Mouse (Mus musculus): ENCODE measurements around the gene Gpr37l1.
"Not testable (repeated sequence)": the region's sequence is repeated elsewhere in the genome, so short reads cannot be mapped to it uniquely, and the experiment has no call there.

Gpr37l1 gene

DNA sequence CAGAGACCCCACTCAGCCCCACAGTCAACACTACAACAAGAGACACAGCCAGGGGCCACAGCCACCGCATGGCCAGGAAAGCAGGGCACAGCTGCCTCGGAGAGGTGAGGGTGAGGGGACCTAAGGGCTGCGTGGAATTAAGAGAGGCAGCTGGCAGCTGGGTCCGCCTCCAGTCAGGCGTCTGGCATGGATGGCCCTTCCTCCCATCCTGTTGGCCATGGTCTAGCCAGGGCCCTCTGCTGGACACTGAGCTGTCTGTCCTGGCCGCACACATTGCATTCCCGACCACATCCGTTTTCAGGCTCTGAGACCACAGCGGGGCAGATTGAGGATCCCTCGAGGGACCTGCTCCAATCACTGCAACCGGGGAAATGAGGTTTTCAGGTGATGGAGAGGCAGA is at the start of gene Gpr37l1:
Gene Gpr37l1, minus strand, starts transcription at position 247 of the 400 bp plus-strand sequence.
- no peak for DNase-seq (ENCODE audit: low spot score)

DNA sequence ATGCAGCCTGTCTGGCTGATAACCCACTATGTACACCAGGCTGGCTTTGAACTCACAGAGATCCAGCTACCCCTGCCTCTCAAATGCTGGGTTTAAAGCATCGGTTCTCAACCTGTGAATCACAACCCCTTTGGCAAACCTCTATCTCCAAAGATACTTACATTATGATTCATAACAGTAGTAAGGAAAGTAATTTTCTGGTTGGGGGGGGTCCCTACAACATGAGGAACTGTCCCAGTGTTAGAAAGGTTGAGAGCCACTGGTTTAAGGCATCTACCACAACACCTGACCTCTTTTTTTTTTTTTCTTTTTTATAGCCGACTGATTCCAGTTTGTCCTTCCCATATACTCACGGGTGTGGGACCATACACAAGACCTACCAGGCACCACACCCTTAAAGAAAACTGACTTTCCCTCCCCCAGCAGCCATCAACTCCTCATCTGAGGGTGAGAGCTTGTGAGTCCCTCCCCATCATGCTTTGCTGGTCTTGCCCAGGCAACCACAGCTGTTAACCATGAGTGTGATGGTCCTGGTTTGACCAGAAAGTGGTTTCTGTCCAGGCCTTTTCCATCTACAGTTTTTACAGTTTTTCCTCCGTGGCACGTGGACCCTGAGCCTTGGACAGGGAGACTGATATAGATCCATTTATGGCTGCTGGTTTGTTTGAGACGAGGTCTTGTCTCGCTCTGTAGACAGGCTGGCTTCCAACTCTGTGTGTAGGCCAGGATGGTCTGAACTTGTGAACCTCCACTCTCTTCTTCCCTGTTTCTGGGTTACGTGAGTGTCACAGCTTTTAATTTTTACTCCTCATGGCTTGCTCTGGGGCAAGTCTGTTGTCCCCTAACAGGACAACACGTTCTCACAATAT is 46.5 kb upstream of the Gpr37l1 start:
- no peak for DNase-seq (ENCODE audit: low spot score)

DNA sequence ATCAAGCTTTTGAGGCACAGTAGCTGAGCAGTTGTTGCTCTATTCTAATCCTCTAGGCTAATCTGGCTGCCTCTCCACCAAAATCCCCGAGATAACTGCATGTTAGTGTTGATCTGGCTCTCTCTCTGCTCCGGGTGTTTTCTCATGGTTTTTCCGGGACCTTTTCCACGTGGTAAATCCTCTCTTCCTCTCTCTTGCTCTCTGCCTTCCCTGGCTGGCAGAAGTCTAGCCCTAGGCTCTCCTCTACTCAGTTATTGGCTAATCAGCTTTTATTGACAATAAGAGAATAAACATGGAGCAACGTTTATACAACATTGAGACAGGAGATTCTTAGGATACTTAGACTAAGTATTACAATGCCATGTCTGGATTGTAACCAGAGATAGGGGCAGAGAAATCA is 42.9 kb upstream of the Gpr37l1 start:
- DNase-seq (ENCODE audit: low spot score), result no peak

DNA sequence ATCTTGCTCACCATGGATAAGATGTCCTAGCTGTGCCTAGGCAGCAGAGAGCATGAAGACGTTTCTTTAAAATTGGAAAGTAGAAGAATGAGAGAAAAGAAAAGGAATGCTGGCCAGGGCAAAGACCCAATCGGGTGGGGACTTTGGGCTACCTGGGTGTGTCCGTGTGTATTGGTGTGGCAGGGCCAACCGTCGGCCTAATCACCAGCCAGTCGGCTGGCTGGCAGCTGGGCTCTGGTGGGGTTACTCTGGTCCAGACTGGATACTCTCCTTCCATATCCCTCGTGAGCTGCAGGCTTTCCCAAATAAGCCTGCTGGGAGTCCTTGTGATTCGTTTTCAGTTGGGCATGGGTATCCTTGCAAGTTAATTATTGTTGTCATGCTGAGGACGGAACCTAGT is 41.2 kb upstream of the Gpr37l1 start:
- DNase-seq (ENCODE audit: low spot score), result no peak

DNA sequence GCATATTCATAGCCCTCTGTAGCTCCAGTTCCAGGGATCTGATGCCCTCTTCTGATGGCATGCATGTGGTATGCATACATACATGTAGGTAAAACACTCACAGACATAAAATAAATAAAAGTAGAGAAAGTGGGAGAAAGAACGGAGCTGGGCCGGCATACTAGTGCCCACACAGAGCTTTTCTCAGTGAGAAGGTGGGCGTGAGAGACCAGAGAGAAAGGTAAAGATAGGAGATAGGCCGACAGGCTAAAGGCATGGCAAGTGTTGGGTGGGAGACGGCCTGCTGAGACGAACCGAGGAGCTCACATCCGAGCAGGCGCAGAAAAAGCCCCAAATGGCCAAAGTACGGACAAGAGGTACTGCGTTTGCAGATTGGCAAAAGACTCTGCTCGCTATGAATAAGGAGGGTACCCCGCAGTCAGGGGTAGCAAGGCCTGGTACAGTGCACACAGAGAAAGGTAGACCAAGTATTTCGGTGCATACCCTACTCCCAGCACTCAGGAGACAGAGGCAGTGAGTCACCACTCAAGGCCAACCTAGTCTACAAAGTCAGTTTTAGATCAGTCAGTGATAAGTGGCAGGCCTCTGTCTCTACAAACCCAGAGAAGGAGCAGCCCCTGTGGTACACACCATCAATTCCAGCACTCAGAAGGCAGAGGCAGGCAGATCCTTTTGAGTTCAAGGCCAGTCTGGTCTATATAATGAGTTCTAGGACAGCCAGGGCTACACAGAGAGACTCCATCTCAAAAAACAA is 39.3 kb upstream of the Gpr37l1 start:
- DNase-seq (ENCODE audit: low spot score), result no peak

DNA sequence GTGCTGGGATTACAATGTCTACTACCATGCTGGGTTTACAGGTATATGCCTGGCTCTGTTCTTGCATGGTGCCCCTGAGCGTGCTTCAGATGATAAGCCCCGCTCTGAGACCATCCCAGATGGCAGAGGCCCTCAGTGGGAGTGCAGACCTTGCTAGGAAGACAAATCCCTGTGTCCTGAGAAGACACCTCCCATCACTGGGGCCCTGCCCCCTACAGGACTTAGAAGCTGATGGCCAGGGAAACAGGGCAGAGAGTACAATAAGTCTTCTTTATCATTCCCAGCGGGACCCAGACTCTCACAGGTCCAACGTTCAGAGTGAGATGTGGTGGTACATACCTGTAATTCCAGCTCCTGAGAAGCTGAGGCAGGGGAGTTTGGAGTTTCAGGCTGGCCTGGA is 37.8 kb upstream of the Gpr37l1 start:
- no peak for DNase-seq (ENCODE audit: low spot score)

DNA sequence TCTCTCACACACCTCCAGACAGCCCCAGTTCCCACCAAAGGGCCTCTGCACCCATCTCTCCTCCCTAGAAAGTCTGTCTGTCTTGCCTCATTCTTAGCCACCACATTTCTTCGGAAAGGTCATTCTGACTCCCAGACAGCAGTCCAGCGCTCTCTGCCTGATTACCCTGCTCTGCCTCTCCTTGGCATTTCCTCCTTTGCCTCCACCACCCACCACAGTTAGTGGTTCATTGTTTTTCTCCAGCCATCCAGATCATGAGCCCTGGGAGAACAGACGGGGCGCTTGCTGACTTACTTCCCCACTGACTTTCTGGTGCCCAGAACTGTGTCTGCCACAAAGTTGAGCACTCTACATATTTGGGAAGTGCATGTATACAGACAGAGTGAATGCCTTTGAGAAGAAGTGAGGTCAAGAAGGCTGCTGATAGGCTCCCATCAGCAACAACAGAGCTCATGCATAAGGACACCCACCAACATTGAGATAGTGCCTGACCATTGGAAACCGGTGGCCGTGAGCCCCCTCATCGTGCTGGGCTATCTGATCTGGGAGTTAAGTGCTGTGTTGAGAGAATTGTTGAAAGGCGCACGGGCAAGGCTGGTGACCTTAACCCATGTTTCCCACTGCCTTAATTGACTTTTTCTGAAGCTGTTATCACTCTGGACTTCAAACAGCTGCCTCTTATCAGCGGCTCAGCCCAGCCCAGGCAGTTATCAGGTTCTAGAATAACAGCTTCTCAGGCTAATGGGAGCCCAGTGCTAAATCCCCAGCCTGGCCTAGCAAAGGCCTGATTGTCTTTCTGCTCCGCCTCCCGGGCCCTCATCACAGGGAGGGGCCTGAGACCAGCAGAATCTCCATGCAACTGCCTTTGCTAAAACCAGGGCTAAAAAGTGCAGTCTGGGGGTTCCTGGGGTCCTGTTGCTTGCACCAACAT is 37.0 kb upstream of the Gpr37l1 start:
- DNase-seq (ENCODE audit: low spot score), result peak; percentile 67

DNA sequence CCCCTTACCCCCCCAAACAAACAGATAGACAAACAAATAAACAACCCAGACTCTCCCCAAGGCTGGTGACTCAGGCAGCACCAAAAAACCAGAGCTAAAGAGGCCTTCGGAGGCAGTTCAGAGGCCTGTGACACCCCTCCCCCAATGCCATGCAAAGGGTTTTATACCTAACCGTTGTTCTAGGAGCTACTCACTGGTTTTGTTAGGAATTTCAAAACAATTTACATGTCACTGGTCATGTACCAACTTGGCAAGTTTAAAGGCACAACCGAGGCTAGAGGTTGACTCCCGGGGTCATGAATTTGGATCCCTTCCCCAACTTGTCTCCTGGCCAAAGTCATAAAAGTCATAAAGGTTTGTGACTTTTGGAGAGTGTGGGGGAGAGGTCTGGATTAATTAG is 32.9 kb upstream of the Gpr37l1 start:
- no peak for DNase-seq (ENCODE audit: low spot score)

DNA sequence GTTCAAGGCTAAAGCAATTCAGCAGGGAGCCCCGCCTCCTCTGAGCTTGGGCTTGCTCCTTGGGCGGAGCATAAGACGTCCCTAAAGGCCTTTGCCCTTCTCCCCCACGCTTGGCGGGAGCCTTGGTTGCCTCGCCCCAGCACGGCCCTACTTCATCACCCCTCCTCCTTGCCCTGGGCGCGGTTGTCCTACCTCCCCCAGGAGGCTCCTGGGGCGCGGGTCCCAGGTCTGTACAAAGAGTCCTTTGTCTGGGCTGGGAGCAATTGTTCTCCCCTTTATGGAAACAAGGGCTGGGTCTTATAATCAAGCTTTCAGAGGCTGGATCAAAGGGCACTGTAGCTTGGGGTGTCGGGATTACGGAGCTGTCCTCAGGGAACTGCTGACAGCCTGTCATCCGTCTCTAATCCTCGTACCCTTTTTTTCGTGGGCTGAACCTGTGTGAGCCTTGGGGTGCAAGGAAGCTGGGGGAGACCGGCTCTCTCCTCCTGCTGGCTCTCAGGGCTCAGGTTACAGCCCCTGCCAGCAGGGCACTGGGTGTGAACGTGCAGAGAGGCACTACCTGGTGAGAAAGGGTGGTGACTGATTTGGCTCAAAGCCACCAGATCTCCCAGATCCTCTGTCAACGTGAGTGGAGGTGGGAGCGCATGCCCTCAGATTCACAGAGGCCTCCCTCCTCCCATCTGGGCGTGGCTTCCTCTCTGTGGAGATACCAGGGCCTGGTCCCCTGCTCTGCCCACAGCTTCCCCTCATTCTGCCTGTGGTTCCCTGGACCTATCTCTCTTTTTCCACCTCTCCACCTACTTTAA is 31.7 kb upstream of the Gpr37l1 start:
- DNase-seq (ENCODE audit: low spot score), result peak; percentile 36

DNA sequence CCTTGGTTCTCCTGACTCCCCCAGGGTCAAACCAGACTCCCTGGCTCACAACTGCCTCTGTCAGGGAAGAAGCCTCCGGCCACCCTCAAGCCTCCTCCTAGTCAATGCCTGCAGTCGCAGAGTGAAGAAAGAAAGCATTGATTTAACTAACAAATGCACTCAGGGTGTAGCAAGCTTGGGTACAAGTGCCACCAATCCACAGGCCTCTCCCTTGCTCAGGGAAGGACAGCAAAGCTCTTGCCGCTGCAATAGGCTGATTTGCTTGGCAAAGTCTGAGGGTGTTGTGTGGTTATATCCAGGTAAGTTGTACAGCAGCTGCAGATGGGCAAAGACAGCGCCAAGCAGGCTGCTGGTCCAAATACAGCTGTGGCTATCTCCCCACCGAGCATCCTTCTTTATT is 30.9 kb upstream of the Gpr37l1 start:
- no peak for DNase-seq (ENCODE audit: low spot score)

DNA sequence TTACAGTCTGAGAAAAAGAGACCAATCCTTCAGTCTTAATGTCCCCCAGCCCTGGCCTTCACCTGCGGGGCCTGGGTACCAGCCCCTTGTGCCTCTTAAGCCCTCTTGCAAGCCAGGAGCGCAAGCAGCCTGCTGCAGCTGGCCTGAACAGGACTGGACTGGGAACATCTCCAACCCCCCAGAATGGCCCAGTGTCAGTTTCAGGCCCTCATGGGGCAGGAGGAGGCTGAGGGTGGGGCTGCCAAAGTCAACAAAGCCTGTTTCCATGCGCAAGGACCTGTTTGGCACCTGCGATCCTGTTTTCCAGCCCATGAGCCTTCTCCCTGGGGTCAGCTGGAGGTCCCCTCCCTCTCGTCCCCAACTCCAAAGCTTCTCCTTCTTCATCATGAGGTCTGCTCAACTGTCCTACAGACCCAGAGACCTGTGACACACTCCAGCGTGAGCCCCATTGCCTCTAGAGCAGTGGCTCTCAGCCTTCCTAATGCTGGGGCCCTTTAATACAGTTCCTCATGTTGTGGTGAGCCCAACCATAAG is 28.5 kb upstream of the Gpr37l1 start:
- DNase-seq (ENCODE audit: low spot score), result peak; percentile 7

DNA sequence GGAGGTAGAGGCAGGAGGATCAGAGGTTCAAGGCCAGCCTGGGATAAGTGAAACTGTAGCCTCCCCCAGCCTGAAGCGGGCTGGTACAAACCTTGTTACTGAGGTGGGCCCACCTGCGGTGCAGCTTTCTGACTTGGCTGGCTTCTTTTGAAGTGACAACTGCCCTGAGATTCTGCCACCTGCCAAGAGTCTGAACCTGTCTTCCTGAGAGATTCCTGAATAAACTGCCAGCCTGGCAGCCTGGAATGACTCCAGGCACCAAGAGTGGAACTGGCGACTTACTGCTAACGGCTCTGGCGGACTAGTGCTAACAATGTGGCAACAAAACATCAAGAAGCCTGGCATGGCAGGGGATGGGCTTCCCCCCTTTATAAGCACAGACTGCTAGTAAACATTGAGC is 26.9 kb upstream of the Gpr37l1 start:
- not testable (repeated sequence) for DNase-seq (ENCODE audit: low spot score)

DNA sequence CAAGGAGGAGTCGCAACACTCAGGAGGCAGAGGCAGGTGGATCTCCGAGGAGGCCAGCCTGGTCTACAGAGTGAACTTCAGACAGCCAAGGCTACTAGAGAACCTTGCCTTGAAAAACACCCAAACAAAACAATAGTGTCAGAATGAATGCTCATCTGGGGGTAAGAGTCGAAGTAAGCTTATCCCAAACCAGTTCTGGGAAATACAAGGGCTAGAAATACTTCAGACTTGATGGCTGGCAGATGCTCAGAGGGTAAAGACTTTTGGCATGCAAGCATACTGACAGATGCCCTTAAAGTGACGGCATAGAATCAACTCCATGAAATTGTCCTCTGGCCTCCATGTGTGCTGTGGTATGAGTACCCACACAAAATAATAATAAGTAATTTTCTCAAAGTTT is 21.7 kb upstream of the Gpr37l1 start:
- DNase-seq (ENCODE audit: low spot score), result no peak

DNA sequence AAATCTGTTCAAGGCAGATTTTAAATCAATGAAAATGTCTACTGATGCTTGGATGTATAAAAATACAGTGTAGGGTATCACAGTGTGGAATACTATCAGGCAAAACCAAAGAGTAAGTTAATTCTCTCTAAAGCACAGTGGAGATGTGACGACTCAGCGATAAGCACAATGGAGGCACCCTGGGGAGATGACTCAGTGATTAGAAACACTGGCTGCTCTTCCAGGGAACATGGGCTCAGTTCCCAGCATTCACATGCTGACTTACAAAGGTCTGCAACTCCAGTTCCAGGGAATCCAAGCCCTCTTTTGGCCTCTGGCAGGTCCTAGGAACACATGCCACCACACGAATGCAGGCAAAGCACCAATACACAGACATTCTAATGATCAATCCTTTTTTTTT is 20.7 kb upstream of the Gpr37l1 start:
- DNase-seq (ENCODE audit: low spot score), result no peak

DNA sequence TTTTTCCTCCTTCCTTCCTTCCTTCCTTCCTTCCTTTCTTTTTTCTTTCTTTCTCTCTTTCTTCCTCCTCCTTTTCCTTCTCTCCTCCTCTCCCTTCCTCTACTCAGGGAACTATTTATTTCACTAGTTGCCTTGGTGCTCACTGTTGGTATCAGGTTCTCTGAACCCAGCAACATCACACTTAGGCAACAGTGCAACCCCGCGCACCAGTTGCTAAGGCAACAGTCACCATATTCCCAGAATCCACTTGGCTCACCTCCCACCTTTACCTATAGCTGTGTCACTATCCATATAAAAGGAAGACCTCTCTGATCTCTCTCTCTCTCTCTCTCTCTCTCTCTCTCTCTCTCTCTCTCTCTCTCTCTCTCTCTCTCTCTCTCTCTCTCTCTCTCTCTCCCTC is 19.5 kb upstream of the Gpr37l1 start:
- DNase-seq (ENCODE audit: low spot score), result not testable (repeated sequence)

DNA sequence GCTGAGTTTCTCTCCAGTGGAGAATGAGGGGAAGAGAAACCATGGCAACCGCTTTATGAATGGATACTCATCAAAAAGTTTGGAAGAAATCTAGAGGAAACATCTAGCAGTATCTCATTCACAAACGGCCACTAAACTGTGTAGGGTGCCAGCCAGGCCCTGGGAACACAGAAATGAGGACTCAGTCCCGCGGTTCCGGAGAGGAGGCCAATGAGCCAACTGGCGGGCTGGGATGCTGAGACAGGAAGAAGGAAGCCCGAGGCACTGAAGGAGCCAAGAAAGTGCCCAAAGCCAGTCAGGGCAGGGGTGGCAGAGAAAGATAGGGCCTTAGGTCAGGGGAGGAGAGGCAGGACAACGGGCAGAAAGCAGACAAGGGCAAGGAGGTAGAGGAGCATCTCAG is 18.9 kb upstream of the Gpr37l1 start:
- DNase-seq (ENCODE audit: low spot score), result no peak

DNA sequence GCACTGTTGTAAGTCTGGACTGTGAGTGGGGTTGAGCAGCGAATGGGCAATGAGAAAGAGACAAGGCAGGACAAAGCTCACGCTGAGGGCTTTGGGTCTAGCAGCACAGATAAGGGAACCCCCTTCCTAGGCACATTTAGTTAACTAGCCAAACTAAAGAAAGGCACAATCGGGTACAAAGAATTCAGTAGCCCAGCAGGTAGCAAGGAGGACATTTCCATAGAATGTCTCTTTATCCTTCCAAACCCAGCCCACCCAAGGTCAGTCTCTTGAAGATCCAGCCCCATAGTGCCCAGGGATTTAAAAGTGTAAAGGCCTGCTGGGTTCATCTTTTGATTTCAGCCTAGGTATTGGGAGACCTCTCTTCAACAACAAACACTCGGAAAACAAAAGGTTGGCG is 18.5 kb upstream of the Gpr37l1 start:
- no peak for DNase-seq (ENCODE audit: low spot score)

DNA sequence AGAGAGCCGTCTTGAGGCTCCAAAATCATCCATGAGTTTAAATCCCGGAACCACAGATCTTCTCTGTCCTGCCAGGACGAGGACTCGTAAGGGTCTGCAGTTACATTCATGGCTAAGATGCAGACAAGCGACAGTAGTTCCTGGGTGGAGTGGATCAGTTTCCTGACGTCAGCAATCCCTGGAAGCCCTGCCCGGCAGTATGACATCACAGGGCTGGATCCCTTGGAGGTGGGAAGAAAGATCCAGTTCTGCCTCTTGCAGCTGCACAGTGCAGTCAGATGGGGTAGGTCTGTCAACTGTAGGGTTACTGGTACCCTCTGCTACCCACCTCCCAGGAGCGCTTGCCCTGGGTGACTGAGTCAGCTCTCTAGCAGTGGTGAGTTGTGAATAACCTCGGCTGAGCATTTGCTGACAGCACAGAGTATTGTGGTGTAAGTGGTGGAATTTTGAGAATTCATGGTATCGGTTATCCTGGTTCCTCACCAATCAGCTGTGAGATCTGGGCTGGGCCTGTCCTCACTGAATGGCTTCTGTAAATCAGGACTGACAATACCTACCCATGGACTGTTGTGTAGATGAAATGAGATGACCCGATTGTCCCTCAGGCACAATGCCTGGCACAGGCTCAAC is 16.6 kb upstream of the Gpr37l1 start:
- DNase-seq (ENCODE audit: low spot score), result no peak

DNA sequence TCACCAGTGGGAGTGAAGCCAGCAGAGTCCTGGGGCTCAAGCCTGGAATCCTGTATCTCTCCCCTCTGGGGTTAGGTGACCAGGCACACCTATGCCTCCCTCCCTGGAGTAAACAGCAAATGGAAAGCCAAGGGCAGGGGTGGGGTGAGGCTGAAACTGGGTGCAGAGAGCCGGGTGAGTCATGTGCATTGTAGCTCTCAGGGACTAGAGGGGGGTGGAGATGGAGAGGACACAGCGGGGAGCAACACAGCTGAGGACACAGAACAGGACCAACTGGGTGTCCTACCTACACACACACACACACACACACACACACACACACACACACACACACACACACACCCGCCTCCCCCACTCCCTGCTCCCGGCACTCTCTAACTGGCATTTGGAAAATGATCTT is 16.0 kb upstream of the Gpr37l1 start:
- DNase-seq (ENCODE audit: low spot score), result peak; percentile 21

DNA sequence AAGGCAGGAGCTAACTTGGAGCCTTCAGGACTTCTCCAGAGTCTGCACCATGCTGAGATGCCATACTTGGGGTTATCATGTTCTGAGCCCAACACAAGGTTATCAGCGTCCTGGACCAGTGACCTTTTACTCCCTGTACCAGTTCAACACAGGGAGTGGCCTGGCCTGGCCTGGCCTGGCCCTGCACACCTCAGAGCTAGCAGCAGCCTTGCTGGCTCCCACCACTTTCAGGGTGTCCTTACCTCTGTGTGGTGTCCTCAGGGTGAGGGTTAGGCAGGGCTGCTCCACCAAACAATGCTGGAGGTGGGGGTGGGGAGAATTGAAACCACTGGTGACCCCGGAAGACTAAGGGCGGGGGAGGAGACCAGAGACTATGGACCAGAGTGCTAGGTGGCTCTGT is 15.5 kb upstream of the Gpr37l1 start:
- no peak for DNase-seq (ENCODE audit: low spot score)

Measured in ovary, adult 18-20 months (tissue).